Mouse (Mus musculus): ENCODE measurements around the gene Cacng2.

The Cacng2 gene

GRCm38 (mm10) chr15:78001400-78001799 lies 118.4 kb downstream of the Cacng2 start:
- no peak for DNase-seq

- no peak for DNase-seq
Measured at GRCm38 (mm10) chr15:77988541-77988940, 131.3 kb downstream of the Cacng2 start.

GRCm38 (mm10) chr15:77983391-77983790 lies 136.4 kb downstream of the Cacng2 start:
- DNase-seq: no peak

- DNase-seq: peak; percentile 83 to 93
Measured at GRCm38 (mm10) chr15:77982195-77982939, 137.5 kb downstream of the Cacng2 start.

- DNase-seq: no peak
Measured at GRCm38 (mm10) chr15:77981181-77981680, 138.6 kb downstream of the Cacng2 start.

GRCm38 (mm10) chr15:77979427-77979865 lies 140.4 kb downstream of the Cacng2 start:
- no peak for DNase-seq

GRCm38 (mm10) chr15:77977663-77978062 lies 142.2 kb downstream of the Cacng2 start:
- no peak for DNase-seq

GRCm38 (mm10) chr15:77974165-77974841 lies 145.5 kb downstream of the Cacng2 start:
- no peak for DNase-seq

GRCm38 (mm10) chr15:77970470-77971292 lies 149.1 kb downstream of the Cacng2 start, which contains the start of gene Eif3d:
Gene Eif3d, minus strand, starts transcription at chr15:77970813.
- DNase-seq: peak; percentile 95 to 99

GRCm38 (mm10) chr15:77969940-77970469 lies 149.8 kb downstream of the Cacng2 start:
- DNase-seq: no peak

GRCm38 (mm10) chr15:77965117-77965528 lies 154.7 kb downstream of the Cacng2 start:
- DNase-seq: no peak

GRCm38 (mm10) chr15:77962447-77962846 lies 157.4 kb downstream of the Cacng2 start:
- DNase-seq: no peak

- DNase-seq: no peak
Measured at GRCm38 (mm10) chr15:77960693-77961092, 159.1 kb downstream of the Cacng2 start.

GRCm38 (mm10) chr15:77958071-77958470 lies 161.8 kb downstream of the Cacng2 start:
- DNase-seq: no peak

- no peak for DNase-seq
Measured at GRCm38 (mm10) chr15:77957625-77958024, 162.2 kb downstream of the Cacng2 start.

GRCm38 (mm10) chr15:77956404-77956901 lies 163.4 kb downstream of the Cacng2 start, which contains the start of gene Foxred2:
Gene Foxred2, minus strand, starts transcription at chr15:77956722.
- DNase-seq: peak; percentile 91 to 93

GRCm38 (mm10) chr15:77955440-77956403 lies 164.1 kb downstream of the Cacng2 start:
- DNase-seq: peak; percentile 51 to 63

GRCm38 (mm10) chr15:77954362-77954761 lies 165.5 kb downstream of the Cacng2 start:
- DNase-seq: no peak

GRCm38 (mm10) chr15:77952921-77953320 lies 166.9 kb downstream of the Cacng2 start:
- peak; percentile 74 to 89 for DNase-seq

GRCm38 (mm10) chr15:77949061-77949460 lies 170.8 kb downstream of the Cacng2 start:
- DNase-seq: no peak

- DNase-seq: no peak
Measured at GRCm38 (mm10) chr15:77945711-77946110, 174.1 kb downstream of the Cacng2 start.
